Mouse (Mus musculus) CH12.LX (cell line): ENCODE results near the gene Slc19a2. TPM values are rescaled to one million over a fixed set of nuclear protein-coding genes. Genes with fewer than 3 reads are reported as not detected.

Experiments used
- DNase-seq: peaks from one replicate; pipeline ENCODE4 v3.0.0-alpha.2; 2013; ENCODE audit errors: extremely low read depth
- H3K27ac ChIP-seq: 2 replicates; pipeline ENCODE4 v1.5.1; 2012; ENCODE audit warnings: low read depth, mild to moderate bottlenecking, control low read depth, moderate library complexity; ENCODE audit not compliant: insufficient read depth
- H3K27me3 ChIP-seq: replicated peaks from 2 replicates; pipeline ENCODE3; 2012; ENCODE audit warnings: inconsistent platforms
- H3K36me3 ChIP-seq, 2 experiments: replicated peaks in 1 of 2; 2 replicates each; pipeline versions ENCODE3 to v1.6.1; 2012; ENCODE audit warnings: inconsistent platforms in 1 of 2, low read length in 1 of 2, mild to moderate bottlenecking in 1 of 2, mixed read lengths in 1 of 2, moderate library complexity in 1 of 2; ENCODE audit not compliant: control insufficient read depth in 1 of 2, insufficient read depth in 1 of 2
- H3K4me1 ChIP-seq, 2 experiments: 2 replicates each; pipeline ENCODE4 v1.6.1; 2012; ENCODE audit warnings: inconsistent platforms in 1 of 2, moderate library complexity in 1 of 2; ENCODE audit not compliant: insufficient read depth in 2 of 2, control insufficient read depth in 1 of 2
- H3K4me2 ChIP-seq: 2 replicates; pipeline ENCODE4 v1.6.1; 2012; ENCODE audit warnings: low read depth, mild to moderate bottlenecking, control low read depth; ENCODE audit not compliant: poor library complexity, insufficient read depth, severe bottlenecking
- H3K4me3 ChIP-seq, 3 experiments: fragments of 150-350 bp in 1 of 3; sonication (generic) in 1 of 3; replicated peaks in 1 of 3; 2 replicates each; pipeline versions ENCODE3 to v1.5.1; 2011 to 2012; ENCODE audit warnings: low read depth in 2 of 3, low read length in 2 of 3, mild to moderate bottlenecking in 2 of 3, moderate library complexity in 2 of 3, control low read depth in 1 of 3, improper control_type of control experiment in 1 of 3, inconsistent platforms in 1 of 3, mixed read lengths in 1 of 3; ENCODE audit not compliant: poor library complexity in 1 of 3
- H3K79me2 ChIP-seq: replicated peaks from 2 replicates; pipeline ENCODE4 v1.6.1; 2012; ENCODE audit warnings: mild to moderate bottlenecking, moderate library complexity; ENCODE audit not compliant: control insufficient read depth, poor library complexity, insufficient read depth, severe bottlenecking; ENCODE audit errors: extremely low read depth
- H3K9ac ChIP-seq: 2 replicates; pipeline ENCODE4 v1.6.1; 2012; ENCODE audit warnings: low read depth, mild to moderate bottlenecking, control low read depth, moderate library complexity; ENCODE audit not compliant: insufficient read depth
- H3K9me3 ChIP-seq: replicated peaks from 2 replicates; pipeline ENCODE3; 2012; ENCODE audit warnings: low read length, inconsistent platforms, mixed read lengths
- CHD1 ChIP-seq: IDR thresholded peaks from 2 replicates; pipeline ENCODE4 v1.6.1; 2012; ENCODE audit warnings: low read depth, low read length, improper control_type of control experiment, inconsistent platforms
- CHD2 ChIP-seq: IDR thresholded peaks from 2 replicates; pipeline ENCODE4 v1.6.1; 2011; ENCODE audit warnings: low read length, improper control_type of control experiment
- E2F4 ChIP-seq: IDR thresholded peaks from 2 replicates; pipeline ENCODE4 v1.6.1; 2011; ENCODE audit warnings: low read depth, low read length, improper control_type of control experiment; ENCODE audit not compliant: insufficient replicate concordance
- EP300 ChIP-seq: IDR thresholded peaks from 2 replicates; pipeline ENCODE4 v1.6.1; 2011; ENCODE audit warnings: low read length, improper control_type of control experiment
- GABPA ChIP-seq: IDR thresholded peaks from 2 replicates; pipeline ENCODE4 v1.6.1; 2012; ENCODE audit warnings: low read depth, low read length, improper control_type of control experiment, inconsistent platforms; ENCODE audit not compliant: insufficient replicate concordance
- IRF4 ChIP-seq: IDR thresholded peaks from 2 replicates; pipeline ENCODE4 v1.6.1; 2014; ENCODE audit warnings: low read depth, mild to moderate bottlenecking, inconsistent platforms, low read length, improper control_type of control experiment
- JUN ChIP-seq: IDR thresholded peaks from 2 replicates; pipeline ENCODE4 v1.6.1; 2011; ENCODE audit warnings: low read depth, mild to moderate bottlenecking, low read length, improper control_type of control experiment, moderate library complexity; ENCODE audit not compliant: insufficient read depth
- JUND ChIP-seq: conservative IDR thresholded peaks from 2 replicates; pipeline ENCODE4 v1.6.1; 2011; ENCODE audit warnings: low read depth, low read length, improper control_type of control experiment
- KAT2A ChIP-seq: IDR thresholded peaks from 2 replicates; pipeline ENCODE4 v1.6.1; 2012; ENCODE audit warnings: low read length, improper control_type of control experiment, inconsistent platforms; ENCODE audit not compliant: insufficient replicate concordance
- MAFK ChIP-seq: IDR thresholded peaks from 2 replicates; pipeline ENCODE4 v1.6.1; 2011; ENCODE audit warnings: low read length, improper control_type of control experiment; ENCODE audit not compliant: insufficient replicate concordance
- MAZ ChIP-seq: IDR thresholded peaks from 2 replicates; pipeline ENCODE4 v1.6.1; 2012; ENCODE audit warnings: low read depth, mild to moderate bottlenecking, inconsistent platforms, low read length, improper control_type of control experiment, moderate library complexity
- MEF2A ChIP-seq: IDR thresholded peaks from 2 replicates; pipeline ENCODE4 v1.6.1; 2014; ENCODE audit warnings: low read depth, mild to moderate bottlenecking, inconsistent platforms, low read length, improper control_type of control experiment, borderline replicate concordance
- NRF1 ChIP-seq: IDR thresholded peaks from 2 replicates; pipeline ENCODE4 v1.6.1; 2014; ENCODE audit warnings: low read depth, mild to moderate bottlenecking, inconsistent platforms, low read length, improper control_type of control experiment, moderate library complexity
- POLR2A ChIP-seq: IDR thresholded peaks from 2 replicates; pipeline ENCODE4 v1.6.1; 2011; ENCODE audit warnings: low read depth, mild to moderate bottlenecking, improper control_type of control experiment, low read length
- UBTF ChIP-seq: IDR thresholded peaks from 2 replicates; pipeline ENCODE4 v1.6.1; 2012; ENCODE audit warnings: low read depth, mild to moderate bottlenecking, inconsistent platforms, low read length, improper control_type of control experiment, moderate library complexity
- ZMIZ1 ChIP-seq: IDR thresholded peaks from 2 replicates; pipeline ENCODE4 v1.6.1; 2012; ENCODE audit warnings: low read depth, mild to moderate bottlenecking, inconsistent platforms, low read length, improper control_type of control experiment
- ZNF384 ChIP-seq: IDR thresholded peaks from 2 replicates; pipeline ENCODE4 v1.6.1; 2012; ENCODE audit warnings: low read depth, low read length, improper control_type of control experiment, inconsistent platforms
- dilution Hi-C: fragments of 300-500 bp; cut with MboI; formaldehyde crosslinking; loops from 2 replicates; pipeline ENCODE4 v1.14.3; 2020; ENCODE audit warnings: low sequenced_read_pairs; ENCODE audit not compliant: extremely low pct_unique_long_range_greater_than_20kb, extremely low pct_ligation_motif_present
- in situ Hi-C: fragments of 300-500 bp; cut with MboI; formaldehyde crosslinking; loops from 3 replicates; pipeline ENCODE4 v1.14.3; 2019; ENCODE audit warnings: low sequenced_read_pairs, low pct_ligation_motif_present, low pct_unique_long_range_greater_than_20kb, mixed read lengths
- polyA plus RNA-seq: library from polyadenylated mRNA; unstranded; fragments of >175 nt; gene quantifications from 2 replicates; pipeline ENCODE4 v1.2.1, GENCODE M21; 2012; ENCODE audit warnings: low read depth; ENCODE audit not compliant: insufficient read length
- total RNA-seq, 2 experiments: library from RNA; depleted of rRNA; stranded (reverse); fragments of 300-350 nt in 1 of 2; fragments of >200 nt in 1 of 2; gene quantifications; 2 replicates each; pipeline ENCODE4 v1.2.3; 2012 to 2014

The Slc19a2 gene
- total and polyA plus RNA-seq, 3 experiments = 11.6 to 28.4 (median 16.8) TPM

- no peak for TF ChIP-seq IRF4
Observed at GRCm38 (mm10) chr1:164235078-164235477, 13.8 kb upstream of the Slc19a2 start (continued).

- in situ Hi-C loops (no loop called here), dilution Hi-C loops (no loop called here)
- H3K9me3 ChIP-seq = no peaks in the 10 kb centered on the region
- H3K4me3 ChIP-seq = no peak overlapping the region
- TF ChIP-seq POLR2A (no peak), IRF4 (no peak), ZMIZ1 (no peak), JUN (no peak), ZNF384 (no peak), JUND (no peak), MEF2A (no peak), CHD2 (no peak), UBTF (no peak), GABPA (no peak), CHD1 (no peak), EP300 (no peak), MAZ (no peak)
- H3K4me2 ChIP-seq = peak overlapping the region; percentile 21; the same call in 1 of the 2 replicates
- DNase-seq = no peak
- no peak overlapping the region for H3K9ac ChIP-seq
- H3K79me2 ChIP-seq = no peaks in the 10 kb centered on the region
- H3K27me3 ChIP-seq = no peaks in the 10 kb centered on the region
- H3K4me1 ChIP-seq = peaks cover 0 to 3% of the 10 kb centered on the region in 2 experiments; a peak in 2 of 4 replicates
- H3K27ac ChIP-seq = no peak overlapping the region
- H3K36me3 ChIP-seq = no peaks in the 10 kb centered on the region
Observed at GRCm38 (mm10) chr1:164236078-164236477, 12.8 kb upstream of the Slc19a2 start.

- Histone ChIP-seq H3K27me3 (no peaks in the 10 kb centered on the region), H3K4me3 (no peak overlapping the region), H3K9ac (no peak overlapping the region), H3K79me2 (no peaks in the 10 kb centered on the region), H3K4me2 (no peak overlapping the region), H3K36me3 (no peaks in the 10 kb centered on the region), H3K9me3 (no peaks in the 10 kb centered on the region), H3K27ac (no peak overlapping the region), H3K4me1 (no peaks in the 10 kb centered on the region)
- dilution Hi-C loops (no loop called here), in situ Hi-C loops (no loop called here)
- no peak for DNase-seq
- TF ChIP-seq MAFK (peak; percentile 97), MAZ (no peak), ZNF384 (no peak), E2F4 (no peak), NRF1 (no peak), KAT2A (no peak)
Observed at GRCm38 (mm10) chr1:164241494-164241893, 7.4 kb upstream of the Slc19a2 start.
